Mouse (Mus musculus) lung, postnatal 4 days (tissue): ENCODE data around the gene Lypd4.
"Not testable (repeated sequence)": the region's sequence is repeated elsewhere in the genome, so short reads cannot be mapped to it uniquely, and the experiment has no call there.

Source experiments
- DNase-seq, 2 experiments: peaks; one replicate each; pipeline ENCODE4 v3.0.0; 2021

Gene Lypd4

DNA sequence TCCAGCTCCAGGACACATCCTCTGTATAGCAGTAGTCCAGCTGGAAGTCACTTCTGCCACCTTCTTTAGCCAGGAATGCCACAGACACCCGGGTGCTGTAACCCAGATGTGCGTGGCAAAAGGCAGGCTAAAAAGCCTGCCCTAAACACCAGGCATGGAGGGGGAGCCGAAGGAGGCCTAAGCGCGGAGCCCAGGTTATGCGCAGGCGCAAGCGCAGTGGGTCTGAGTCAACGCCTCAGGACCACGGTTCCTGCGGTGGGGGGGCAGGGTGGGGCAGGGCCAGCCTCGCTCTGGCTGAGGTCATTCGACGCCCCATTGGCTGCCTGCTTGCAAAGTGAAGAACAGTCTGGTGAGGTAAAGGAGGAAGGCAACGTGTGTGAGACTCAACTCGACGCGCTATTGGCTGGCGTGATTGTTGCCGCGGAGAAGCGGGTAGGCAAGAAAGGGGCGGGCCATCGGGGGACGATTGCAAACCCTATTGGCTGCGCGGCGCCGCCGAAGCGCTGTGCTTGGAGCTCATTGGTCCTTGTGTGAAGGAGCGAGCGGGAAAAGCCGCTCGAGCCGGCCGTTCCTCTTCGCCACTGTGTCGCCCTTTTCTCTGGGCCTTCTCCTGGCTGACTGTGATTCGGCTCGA is at the start of gene Lypd4, which contains the start of gene Dmrtc2:
TSS of gene Lypd4 (minus strand) at position 410 of the 634 bp plus-strand sequence.
TSS of gene Dmrtc2 (plus strand) at position 526 of the 634 bp plus-strand sequence.
- no peak for DNase-seq

DNA sequence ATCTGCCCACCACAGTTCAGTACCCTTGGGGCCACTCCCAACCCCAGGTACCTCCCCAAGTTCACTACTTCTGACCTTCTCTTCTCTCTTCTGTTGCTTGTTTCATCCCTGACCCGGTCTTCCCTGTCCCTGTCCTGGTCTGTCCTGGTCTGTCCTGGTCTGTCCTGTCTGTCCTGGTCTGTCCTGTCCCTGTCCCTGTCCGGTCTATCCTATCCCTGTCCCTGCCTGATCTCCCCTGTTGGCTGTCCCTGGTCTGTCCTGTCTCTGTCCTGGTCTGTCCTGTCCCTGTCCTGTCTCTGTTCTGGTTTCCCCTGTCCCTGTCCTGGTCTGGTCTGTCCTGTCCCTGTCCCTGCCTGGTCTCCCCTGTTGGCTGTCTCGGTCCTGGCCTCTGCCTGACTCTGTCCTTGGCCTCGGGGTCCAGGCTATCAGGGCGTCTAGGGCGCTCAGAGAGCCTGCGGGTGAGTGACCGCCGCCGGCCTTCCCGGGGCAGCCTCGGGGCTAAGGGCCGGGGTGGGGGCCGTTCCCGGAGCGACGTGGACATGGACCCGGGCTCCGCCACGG is 49.1 kb upstream of the Lypd4 start:
- DNase-seq, result no peak

DNA sequence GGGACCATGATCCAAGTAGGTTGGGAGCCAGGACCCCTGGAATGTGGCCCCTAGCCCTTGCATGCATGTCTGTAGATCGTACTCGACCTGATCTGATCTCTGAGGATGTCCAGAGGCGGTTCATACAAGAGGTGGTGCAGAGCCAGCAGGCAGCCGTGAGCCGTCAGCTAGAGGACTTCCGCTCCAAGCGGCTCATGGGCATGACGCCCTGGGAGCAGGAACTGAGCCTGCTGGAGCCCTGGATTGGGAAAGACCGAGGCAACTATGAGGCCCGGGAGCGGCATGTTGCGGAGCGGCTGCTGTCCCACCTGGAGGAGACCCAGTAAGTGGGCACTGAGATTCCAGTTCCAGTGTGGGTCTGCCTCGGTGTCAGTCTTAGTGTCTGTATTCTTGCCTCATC is 42.7 kb upstream of the Lypd4 start:
- no peak for DNase-seq

DNA sequence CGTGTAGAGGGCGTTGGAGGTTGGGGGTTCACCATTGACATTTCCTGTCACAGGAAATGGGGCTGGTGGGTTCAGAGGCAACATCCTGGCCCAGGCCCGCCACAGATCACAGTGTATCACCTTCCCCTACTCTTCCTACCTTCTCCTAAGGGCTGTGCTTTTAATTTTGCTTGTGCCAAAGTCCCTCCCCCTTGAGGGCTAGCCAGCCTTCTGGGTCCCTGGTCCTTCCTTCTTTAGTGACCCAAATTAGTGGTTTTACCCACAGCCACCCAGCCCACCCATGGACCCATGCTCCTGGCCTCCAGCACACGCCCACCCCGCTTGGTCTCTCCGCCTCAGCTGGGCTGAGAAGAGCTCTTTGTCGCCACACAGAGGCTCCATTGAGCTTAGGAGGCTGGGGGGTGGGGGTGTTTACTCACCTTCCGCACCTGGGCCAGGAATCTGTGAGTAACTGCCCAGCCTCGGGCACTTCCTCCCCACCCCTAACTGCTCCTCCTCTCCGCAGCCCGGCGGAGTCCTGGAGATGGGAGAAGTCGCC is 37.5 kb upstream of the Lypd4 start:
- peak; percentile 70 to 80 for DNase-seq

DNA sequence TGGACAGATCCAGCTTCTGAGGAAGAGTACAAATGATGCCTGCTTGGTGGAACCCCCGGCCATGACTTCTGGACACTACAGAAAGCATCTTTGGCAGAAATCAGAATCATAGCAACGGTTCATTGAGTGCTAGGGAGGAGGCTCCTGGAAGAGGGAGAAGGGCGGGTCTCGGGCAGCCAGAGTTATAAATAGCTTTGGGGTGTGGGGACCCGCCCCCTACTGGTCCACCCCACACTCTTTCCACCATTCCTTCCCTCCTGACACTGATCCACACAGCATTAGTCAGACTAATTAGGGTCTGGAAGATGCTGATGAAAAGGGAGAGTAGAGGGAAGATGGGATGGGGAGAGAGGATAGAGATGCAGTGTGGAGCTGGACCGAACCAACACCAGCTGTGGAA is 36.8 kb upstream of the Lypd4 start:
- DNase-seq, result no peak

DNA sequence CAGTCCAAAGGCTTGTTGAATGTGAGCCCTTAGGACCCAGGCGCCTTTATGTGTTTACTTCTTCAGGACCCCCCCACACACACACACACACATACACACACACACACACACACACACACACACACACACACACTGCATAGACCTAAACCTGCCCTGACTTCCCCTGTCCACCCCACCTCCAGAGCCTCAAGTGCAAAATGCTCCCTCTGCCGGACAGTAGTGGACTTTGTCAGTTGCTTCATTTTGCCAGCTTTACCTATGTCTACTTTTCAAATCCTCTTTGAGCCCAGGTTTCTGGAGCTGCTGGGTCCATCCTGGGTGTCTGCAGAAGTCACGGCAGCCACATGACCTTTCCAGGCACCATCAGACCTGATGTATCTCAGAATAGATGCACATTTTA is 35.2 kb upstream of the Lypd4 start:
- peak; percentile 67 to 81 for DNase-seq

DNA sequence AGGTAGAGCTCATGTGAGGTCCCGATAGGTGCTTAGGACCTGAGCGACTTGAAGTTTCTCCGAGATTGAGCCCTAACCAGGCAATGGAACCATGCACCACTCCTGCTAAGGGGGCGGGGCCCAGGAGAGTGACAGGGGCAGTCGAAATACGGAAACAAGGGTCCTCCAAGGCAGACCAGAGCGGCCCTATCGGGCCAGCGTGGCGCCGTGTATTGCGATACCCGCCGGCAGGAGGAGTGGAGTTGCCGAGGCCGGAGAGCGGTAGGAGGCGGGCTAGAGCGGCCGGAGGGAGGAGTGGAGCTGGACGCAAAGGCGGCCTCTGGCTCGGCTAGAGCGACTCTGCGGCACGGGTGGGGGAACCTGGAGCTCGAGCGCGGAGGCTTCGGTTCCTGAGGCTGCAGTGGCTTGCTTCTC is 34.3 kb upstream of the Lypd4 start:
- DNase-seq, result peak; percentile 98 to 99

DNA sequence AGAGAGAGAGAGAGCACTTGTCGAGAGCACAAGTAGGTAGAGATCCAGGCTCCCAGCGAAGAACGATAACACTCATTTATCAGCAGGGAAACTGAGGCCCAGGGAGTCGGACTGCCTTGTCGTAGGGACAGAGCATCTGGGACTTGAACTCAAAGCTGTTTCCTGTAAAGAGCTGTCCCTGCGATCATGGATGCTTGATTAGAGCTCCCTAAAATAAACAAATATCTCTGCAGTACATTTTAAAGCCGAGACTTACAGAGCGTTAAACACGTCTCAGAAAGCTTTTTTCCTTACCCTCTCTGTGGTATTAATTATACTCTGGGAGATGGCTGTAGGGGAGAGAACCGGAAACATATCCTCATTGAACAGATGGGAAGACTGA is 33.7 kb upstream of the Lypd4 start:
- DNase-seq, result no peak

DNA sequence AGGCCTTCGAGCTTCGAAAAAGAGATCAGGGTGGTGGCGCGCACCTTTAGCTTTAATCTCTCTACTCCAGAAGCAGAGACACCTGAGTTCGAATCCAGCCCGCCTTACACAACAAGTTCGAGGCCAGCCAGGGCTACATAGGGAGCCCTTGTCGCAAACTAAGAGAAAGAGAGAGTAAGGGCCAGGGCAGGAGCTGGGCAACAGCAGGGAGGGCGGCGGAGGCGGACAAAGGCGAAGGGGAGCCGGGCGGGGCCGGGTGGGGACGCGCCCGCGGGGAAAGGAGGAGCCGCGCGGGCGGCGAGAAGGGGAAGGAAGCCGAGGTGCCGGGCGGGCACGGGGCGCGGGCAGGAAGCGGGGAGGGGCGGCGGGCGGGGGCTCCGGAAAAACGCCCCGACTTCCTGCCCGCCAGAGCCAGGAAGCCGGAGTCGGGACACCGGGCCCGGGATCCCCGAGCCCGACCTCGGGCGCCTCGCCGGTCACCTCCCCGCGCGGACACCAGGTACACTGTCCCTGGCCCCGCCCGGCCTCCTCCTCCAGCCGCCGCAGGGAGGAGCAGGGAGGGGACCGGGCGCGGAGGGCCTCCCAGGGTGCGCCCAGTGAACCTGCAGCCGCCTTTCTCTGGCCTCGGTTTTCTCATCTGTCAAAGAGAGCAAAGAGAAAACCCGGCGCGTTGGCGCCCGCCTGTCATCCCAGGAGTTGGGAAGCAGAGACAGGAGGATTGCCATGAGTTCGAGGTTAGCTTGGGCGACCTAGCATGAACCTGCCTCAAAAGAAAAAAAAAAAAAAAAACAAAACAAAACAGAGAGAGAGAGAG is 33.1 kb upstream of the Lypd4 start, which contains the start of gene Arhgef1:
TSS of gene Arhgef1 (plus strand) at position 283 of the 814 bp plus-strand sequence.
- peak; percentile 86 to 89 for DNase-seq

DNA sequence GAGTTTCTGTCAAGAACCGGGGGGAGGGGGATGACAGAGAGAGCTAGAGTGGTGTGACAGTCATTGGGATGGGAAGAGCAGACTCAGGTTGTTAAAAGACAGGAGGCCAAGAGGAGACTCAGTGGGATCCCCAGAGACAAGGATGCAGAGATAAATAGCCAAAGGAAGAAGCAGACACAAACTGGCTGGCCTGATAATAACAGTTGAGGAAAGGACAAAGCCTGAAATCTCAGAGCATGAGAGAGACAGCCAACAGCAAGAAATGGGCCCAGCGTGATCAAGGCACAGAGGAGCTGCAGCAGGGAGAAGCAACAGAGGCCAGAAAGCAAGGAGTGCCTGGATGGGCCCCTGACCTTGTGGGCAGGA is 32.5 kb upstream of the Lypd4 start:
- DNase-seq, result no peak

DNA sequence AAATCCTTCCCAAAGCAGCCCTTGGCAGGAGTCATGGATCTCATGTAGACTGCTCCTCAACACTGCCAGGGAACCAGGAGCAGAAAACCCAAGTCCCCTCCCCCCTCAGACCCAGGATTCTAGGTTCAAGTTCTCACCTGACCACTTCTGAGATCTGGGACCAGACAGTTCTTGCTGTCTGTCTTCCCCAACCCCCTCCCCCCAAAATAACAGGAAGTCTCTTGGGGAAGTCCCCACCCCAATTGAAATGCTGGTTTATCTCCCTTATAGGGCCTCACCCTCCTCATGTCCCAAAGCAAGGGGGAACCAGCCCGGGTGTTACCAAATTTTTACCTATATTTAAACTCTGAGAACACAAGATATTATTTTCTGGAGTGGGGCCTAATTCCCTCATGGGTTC is 32.1 kb upstream of the Lypd4 start:
- no peak for DNase-seq

DNA sequence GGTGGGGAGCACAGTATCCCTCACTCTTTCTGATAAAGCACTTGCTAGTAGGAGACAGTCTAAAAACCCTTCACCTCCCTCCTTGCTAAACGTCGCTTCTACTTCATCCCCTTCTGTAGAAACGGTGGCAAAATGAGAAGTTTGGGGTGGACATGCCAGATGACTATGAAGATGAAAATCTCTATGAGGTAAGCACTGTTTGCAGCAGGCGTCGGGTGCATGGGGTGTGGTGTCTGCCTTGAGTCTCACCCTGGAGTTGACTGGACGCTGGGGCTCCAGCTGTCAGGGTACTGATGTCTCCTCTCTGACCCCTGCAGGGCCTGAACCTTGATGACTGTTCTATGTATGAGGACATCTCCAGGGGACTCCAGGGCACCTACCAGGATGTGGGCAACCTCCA is 31.4 kb upstream of the Lypd4 start:
- DNase-seq, result no peak

DNA sequence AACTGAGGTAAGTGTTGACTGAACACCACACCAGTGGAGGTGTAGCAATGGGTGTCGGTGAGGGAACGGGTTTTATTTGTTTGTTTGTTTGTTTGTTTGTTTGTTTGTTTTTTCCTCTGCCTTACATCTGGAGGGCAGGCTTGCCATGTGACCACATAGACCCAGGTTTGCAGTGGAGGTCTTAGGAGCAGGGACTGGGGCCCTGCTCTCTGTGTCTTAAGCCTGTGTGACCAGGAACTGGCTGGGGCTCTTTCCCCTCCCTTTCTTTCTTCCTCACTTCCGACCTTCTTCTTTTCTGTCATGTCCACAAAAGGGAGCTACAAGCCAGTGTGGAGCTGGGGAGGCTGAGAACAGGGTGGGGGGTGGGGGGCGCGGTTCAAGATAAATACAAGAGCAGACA is 28.2 kb upstream of the Lypd4 start:
- DNase-seq, result no peak

DNA sequence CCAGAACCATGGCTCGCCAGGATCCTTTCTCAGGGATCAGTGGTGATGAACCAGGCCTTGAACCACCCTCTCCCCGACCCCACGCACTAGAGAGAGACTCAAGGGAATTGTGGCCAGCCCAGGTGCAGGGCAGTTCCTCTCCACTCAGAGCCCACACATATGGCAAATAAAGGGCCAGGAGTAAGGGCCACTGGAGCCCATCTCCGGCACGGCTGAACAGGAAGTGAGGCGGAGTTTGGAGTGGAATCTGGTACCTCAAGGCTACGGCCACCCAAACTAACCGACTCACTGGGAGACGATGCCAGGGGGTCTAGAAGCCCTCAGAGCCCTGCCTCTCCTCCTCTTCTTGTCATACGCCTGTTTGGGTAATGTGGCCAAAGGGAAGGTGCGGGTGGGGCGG is 27.5 kb upstream of the Lypd4 start, which contains the start of gene Cd79a:
TSS of gene Cd79a (plus strand) at position 158 of the 400 bp plus-strand sequence.
- DNase-seq, result peak in 1 of 2 experiments; percentile 50

DNA sequence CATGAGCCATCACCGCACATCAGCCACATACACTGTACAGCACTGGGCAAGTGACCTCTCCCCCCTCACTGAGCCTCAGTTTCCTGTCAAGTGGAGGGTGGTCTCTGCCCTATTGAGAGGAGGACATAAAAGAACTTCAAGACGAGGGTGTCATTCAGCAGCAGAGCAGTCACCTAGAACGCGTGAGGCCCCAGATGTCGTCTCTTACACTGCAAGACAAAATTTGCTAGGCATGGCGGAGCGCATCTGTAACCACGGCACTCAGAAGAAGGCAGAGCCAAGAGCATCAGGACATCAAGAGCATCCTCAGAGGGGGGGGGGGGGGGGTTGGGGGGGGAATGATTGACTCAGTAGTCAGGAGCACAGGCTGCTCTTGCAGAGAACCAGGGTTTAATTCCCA is 26.5 kb upstream of the Lypd4 start:
- DNase-seq, result no peak

DNA sequence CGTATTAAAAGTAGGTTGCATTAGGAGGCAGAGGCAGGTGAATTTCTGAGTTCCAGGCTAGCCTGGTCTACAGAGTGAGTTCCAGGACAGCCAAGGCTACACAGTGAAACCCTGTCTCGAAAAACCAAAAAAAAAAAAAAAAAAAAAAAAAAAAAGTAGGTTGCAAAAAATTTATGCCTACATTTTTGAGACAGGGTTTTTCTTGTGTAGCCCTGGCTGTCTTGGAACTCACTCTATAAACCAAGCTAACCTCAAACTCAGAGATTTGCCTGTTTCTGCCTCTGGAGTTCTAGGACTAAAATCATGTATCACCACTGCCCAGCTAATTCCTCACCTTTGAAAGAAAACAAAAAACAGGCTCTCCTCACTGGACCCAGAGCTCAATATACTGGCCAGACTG is 26.0 kb upstream of the Lypd4 start:
- not testable (repeated sequence) for DNase-seq

DNA sequence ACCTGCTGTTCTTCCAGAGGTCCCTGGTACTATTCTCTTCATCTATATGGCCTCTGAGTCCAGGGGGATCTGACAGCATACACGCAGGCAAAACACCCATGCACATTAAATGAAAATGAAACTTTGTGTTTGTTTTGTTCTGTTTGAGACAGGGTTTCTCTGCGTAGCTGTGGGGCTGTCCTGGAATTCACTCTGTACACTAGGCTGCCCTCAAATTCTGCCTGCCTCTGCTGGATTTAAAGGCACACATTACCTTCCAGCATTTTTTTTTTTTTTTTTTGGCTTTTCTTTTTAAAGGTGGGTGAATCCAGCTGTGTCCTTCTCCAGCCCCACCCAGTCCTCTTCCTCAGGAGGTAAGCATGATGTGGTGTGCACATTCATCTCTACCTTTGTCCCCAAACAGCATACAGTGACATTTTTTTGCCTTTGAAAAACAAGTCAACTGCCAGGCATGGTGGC is 22.4 kb upstream of the Lypd4 start:
- no peak for DNase-seq

DNA sequence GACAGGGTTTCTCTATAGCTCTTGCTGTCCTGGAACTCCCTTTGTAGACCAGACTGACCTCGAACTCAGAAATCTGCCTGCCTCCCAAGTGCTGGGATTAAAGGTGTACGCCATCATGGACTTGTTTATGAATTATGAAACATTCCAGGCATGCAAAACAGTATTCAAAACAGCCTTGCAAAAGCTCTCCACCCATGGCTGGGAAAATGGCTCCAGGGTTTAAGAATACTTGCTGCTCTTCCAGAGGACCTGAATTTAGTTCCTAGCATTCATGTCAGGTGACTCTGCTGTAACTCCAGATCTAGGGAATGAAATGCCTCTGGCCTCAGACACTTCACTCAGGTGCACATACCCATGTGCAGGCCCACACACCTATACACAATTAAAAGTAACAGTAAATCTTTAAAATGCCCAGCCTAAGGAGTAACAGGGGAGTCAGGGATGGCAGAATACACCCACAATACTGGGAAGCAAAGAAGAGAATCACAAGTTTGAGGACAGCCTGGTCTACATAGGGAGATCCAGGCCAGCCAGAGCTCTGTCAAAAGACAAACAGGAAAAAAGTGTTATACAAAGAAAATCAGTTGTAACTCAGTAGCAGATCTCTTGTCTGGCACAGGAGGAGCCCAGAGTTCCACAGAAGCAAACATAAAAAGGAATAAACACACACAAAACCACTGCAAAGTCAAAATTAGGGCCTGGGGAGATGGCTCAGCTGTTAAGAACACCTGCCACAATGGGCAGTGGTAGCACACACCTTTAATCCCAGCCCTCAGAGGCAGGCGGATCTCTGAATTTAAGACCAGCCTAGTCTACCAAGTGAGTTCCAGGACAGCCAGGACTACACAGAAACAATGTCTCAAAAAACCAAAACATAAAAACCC is 21.7 kb upstream of the Lypd4 start:
- DNase-seq, result no peak

DNA sequence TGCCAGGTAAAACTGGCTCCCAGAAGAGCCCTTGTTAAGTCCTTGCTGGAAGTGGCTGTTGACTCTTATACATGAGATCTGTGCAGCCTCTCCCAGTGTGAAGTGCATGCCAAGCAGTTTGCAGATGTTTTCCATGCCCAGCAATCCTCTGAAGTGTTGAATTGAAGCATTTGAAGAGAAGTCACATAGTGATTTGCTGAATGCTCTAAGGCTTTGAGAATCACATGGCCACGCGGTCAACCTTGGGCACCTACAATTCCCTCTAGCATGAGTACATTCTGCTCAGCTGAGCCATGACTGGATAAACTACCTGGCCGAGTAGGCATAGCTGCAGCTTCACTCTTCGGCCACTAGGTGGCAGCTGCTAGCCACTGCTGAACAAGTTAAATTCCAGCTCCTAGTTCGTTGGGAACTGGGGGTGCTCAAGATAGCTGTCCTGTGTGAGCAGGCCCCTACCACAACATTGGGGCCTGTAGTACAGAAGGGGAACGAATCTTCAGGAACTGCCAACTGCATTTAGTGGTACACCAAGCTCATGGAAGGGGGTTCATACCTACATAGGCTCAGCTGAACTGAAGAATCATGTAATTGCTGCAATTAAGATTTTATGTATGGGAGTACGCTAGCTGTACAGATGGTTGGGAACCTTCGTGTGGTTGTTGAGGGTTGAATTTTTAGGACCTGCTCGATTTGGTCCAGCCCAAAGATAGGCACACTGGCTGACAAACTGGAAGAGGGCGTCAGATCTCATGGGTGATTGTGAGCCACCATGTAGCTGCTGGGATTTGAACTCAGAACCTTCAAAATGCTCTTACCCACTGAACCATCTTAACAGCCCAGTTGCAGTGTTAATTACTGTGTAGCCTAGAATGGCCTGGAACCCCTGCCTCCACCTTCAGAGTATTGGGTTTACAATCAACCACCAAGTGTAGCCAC is 20.8 kb upstream of the Lypd4 start:
- DNase-seq, result peak; percentile 86 to 87

DNA sequence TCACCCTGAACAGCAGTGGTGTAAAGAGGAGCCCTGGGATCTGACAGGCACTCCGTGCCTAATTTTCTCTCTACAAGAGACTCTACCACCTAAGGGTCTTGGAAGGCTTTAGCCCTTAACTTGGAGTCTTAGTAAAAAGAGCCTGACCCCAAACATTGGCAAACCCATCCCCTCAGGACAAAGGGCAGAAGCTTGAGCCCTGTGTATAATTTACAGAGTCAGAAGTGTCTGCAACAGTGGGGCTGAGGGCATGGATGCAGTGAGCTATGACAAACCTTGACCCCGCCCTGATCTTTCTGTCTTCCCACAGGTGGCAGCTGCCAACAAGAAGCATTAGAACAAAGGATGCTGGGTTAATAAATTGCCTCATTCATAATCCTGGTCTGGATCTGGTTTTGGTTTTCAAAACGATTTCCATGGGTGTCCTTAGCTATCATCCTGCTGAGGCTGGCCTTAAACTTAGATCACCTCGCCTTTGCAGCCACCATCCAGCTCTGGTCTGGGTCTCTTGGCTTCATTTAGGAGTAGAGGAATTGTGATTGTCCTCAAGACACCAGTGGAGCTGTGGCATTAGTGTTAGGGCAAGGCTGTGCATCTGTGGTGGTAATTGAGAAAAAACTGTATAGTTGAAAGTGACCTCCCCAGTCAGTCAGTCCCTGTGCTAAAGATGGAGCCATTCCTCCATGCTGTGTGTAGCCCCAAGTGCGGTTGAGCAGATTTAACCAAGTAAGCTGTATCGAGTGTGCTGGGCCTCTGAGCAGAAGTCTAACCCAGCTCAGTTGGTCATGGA is 19.9 kb upstream of the Lypd4 start:
- DNase-seq, result no peak

DNA sequence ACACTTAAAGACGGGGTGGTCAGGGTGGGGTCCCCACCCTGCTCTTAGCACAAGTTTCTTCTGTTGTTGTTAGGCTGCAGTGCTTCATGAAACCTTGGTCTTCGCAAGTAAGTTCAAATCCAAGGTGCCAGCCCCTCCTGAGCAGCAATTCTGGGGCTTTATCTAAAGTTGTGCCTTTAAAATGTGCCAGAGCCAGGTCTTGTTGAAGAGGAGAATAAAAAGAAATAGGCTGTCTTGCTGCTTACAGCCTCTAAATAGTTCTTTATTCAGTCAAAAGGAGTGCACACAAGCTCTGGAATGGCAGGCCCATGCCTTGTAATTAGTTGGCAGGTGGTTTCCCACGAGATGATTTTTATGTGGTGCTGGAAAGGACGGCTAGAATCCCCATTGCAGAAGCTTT is 17.4 kb upstream of the Lypd4 start:
- DNase-seq, result no peak
